Mouse (Mus musculus): ENCODE data around the gene Jarid2. TPM values are rescaled to one million over a fixed set of nuclear protein-coding genes. Genes with fewer than 3 reads are reported as not detected.

Gene Jarid2
- total RNA-seq, 2 experiments from 2014 or later, result 15.8 to 16.6 TPM

DNA sequence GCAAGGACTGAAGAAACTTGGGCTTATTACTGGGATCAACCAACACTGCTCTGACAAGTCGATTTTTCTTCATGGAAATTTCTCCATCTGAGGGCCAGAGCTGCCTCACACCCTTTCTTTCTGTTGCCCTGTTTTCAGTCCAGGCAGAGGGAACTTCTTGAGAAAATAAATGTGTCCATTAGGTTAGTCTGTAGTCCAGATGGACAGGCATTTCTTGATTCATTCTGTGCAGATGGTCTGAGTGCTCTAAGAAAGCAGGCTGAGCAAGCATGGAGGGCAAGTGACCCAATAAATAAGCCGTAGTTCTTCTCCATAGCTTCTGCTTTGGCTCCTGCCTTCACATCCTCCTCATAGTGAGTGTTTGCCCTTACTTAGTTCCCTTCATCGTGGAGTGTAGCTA, 46.1 kb downstream of the Jarid2 start:
- no peak for DNase-seq

GRCm38 (mm10) chr13:44780506-44780905, 51.2 kb downstream of the Jarid2 start:
- no peak for DNase-seq

DNA sequence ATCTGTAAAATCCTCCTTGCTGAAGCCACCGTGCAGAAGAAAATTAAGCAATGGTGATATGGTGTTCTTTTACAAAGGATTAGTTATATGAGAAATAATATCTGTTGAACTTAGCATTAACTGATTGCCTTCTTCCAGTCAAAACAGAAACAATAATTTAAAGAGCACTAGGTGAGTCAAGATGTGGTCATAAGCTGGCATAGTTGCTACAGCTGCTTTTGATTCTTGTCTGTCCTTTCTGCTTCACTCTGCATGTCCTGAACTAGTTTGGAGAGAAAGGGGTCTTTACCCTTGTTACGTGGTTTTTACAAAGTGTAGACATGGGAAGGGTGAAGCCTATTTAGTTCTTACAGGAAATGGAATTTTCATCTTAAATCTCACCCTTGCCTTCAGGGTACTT, 51.9 kb downstream of the Jarid2 start:
- DNase-seq, result no peak

- DNase-seq, result no peak
Observed at GRCm38 (mm10) chr13:44784551-44784950, 55.3 kb downstream of the Jarid2 start.

DNA sequence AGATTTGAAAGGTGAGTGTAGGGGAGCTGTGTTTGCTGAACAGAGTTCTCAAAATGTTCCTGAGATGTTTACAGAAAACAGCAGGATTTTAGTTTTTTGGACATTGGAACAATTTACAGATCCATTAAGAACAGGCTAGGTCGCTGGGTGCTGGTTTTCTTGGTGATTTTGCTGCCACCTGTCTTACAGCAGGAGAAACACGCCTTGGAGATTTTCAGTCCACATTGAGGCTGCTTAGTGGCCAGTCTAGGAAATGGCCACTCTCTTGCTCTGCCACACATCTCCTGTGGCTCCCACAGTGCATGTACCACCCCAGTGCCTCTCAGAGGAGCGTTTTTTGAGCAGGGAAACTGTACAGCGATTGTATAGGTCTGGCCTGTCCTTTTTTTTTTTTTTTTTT, 57.0 kb downstream of the Jarid2 start:
- DNase-seq, result peak; percentile 59 to 64

DNA sequence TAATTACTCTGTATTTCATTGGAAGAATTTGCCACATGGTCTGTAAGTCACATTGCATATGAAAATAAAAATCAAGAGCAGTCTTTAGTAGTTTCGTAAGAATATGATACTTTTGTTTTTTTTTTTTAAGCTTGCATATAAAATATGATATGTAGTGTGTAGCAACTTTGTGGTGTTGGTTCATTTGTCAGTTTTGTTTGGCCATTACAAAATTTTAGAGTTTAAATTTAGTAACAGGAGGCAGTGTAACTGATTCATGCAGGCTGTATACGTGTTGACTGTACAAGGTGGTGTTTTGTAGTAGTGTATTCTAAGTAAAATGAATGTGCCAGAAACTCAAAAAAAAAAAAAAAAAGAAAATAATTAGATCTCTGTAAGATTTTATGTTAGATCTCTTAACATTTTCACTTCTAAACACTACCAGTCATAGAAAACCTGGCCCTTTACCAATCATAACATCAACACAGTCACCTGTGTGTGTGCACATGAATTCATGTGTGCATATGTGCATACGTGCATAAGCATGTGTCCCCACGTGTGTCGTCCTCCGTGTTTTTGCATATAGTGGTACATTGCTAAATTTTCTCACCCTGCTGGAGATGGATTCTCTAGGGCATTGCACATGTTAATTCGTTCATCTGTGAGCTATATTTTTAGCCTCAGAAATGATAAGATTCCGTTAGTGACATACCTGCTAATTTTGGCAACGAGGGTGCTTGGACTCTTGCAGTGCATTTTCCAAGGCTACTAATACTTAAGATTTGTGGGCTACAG, 59.3 kb downstream of the Jarid2 start:
- DNase-seq, result no peak

GRCm38 (mm10) chr13:44789982-44790381, 60.7 kb downstream of the Jarid2 start:
- DNase-seq, result no peak

DNA sequence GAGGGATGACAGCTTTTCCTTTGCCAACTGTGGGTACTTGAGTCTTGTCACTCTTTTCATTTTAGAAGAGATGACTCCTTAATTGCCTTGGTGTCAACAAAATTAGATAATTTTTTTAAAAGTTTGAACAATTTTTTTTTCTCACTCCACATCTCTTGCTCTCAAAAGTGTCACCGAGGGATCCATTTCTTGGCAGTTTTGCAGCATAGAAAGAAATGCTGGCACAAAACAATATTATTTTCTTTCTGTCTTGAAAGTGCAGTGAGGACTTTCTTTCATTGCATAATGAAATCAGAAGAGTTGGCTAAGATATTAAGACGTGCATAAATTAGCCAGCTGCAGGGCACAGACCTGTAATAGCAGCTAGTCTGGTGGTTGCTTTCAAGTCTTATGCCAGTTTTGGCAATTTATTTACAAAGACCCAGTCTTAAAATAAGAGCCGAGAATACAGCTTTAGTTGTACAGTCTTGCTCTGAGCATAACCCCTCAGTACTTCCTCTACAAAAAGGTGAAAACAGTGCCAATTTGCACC, 63.2 kb downstream of the Jarid2 start:
- DNase-seq, result no peak

DNA sequence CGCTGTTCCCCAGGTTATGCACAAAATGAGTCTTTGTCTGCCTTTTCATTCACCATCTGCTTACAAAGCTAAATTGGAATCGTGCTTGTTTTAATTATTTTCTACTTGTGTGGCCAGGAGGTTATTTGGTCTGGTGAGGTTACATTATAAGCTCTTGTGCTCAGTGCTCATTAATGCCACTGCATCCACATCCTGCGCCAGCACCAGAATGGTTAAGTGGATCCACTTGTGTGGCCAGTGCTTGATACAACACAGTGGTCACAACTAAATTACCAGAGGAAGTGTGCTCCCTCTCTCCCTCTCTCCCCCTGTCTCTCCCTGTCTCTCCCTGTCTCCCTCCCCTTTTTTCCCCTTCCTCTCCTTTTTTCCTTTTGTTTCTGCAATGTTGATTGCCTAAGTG, 66.6 kb downstream of the Jarid2 start:
- no peak for DNase-seq

DNA sequence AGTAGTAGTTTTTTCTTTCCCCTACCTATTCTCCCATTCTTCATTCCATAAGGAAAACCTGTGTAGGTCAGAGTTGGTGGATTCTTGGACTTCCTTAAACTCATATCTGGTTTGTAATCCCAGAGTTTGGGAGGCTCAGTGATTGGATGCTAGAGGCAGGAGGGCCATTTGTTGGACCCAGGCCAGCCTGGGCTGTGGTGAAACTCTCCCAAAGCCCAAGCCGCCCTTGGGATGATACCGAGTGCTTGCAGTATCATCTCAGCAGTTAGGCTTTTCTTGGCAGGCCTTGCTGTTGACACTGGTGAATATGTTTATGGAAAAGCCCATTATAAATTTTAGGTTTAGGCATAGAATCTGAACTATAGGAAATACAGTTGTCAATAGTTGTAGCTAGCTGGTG, 67.5 kb downstream of the Jarid2 start:
- DNase-seq, result peak; percentile 38 to 49

DNA sequence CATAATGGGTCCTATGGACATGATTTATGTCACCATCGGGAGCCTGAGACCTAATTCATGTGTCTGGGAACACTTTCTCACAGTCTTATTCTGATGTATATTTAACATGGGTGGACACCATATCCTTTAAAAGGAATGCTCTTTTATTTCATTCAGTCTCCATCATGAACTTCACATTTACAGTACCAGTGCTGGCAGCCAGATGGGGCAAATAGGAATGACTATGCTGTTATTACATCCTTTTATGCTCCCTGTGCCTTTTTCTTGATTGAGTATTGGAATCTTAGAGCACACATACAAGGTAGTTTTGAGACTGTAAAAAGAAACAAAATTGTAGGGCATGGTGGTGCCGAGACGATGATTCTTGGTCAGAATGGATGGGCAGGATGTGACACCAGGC, 69.0 kb downstream of the Jarid2 start:
- DNase-seq, result no peak

GRCm38 (mm10) chr13:44799166-44799565, 69.9 kb downstream of the Jarid2 start:
- DNase-seq, result no peak

DNA sequence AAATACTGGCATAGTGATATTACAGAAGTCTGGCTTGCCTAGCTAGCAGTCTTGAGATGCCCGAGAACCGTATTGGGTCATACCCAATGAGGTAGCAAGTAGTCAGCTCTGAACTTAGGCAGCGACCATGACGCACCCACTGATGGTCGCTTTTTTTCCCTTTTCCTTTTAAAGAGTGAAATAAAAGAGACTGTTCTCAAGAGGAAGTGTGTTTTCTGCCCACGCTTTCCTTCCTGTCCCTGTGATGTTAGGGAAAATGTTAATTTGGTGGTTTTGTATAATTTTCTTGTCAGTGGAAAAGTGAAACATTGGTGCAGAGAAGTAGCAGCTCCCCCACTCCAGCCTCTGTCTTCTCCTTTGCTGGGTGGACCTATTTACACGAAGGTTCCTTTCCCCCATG, 70.8 kb downstream of the Jarid2 start:
- peak in 1 of 2 experiments; percentile 24 for DNase-seq

GRCm38 (mm10) chr13:44804876-44805275, 75.6 kb downstream of the Jarid2 start:
- DNase-seq, result peak; percentile 28 to 72

DNA sequence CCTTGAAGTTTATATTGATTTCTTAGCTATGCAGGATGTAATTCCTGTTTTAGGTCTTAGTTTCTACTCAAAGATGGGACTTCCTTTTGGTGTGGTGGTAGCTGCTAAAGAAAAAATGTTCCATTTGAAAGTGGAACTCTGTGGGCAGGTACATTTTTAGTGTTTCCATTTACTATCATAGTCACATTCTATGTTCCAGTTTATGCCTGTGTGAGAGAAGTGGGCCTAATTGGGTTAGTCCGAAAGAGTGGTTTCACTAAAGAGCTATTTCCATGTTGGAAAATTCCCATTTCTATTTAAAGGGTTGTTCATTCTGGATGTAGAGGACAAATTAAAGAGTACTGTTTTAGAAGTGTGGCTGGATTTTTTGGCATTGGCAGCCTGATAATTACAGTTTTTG, 79.0 kb downstream of the Jarid2 start:
- DNase-seq, result no peak

DNA sequence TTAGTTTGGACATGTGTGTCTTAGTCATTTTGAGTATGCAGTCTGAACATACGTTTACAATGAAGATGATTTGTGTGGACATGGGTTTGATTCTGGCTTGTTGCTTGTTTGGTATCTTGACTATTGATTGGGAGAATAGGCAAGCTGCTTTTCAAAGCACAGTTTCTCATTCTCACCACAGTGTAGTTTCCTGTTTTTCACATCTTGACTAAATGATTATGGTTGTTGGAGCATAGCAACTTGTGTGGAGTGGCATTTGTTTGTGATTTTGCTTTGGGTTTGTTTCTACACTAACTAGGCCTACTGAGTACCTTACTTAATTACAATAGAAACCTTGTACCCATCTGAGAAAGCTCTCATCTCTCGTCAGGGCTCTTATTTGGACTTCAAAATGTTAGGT, 81.7 kb downstream of the Jarid2 start:
- no peak for DNase-seq

- DNase-seq, result no peak
Observed at GRCm38 (mm10) chr13:44811601-44812000, 82.3 kb downstream of the Jarid2 start.

GRCm38 (mm10) chr13:44812381-44812780, 83.1 kb downstream of the Jarid2 start:
- DNase-seq, result no peak

DNA sequence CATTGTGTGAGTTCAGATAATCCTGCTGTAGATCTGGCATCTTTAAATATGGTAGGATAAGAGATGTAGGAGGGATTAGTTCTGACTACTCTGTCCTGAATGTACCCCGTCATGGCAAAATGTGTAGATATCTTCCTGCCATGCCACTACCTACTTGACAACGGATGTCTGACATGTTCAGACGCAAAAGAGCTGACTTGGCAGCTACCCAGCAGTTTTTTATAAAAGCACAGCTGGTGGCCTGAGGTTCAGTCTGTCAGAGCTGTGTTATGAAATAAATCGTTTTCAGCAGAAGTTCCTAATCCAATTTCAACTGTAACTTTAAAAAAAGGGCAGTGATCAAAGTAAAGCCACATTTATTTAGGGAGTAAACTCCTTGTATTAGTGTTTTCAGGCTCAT, 90.1 kb downstream of the Jarid2 start:
- peak; percentile 77 to 80 for DNase-seq

DNA sequence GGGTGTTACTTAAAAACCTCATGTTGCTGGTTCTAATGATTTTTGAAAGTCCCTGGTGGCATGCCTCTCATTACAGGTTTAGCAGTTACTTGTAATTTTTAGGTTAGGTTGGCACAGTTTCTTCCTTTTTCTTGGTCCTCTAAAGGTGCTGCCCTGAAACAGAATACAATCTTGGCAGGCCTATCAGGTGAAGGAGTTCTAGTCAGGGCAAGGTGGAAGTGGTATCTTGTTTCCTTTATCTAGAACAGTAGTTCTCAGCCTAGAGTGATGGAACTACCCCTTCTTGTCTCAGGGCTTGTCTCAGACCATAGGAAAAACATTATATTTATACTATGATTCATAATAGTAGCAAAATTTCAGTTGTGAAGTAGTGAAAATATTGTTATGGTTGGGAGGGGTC, 93.3 kb downstream of the Jarid2 start:
- no peak for DNase-seq

- DNase-seq, result no peak
Observed at GRCm38 (mm10) chr13:44828903-44829302, 99.6 kb downstream of the Jarid2 start.

- DNase-seq, result no peak
Observed at GRCm38 (mm10) chr13:44832104-44832503, 102.8 kb downstream of the Jarid2 start.

DNA sequence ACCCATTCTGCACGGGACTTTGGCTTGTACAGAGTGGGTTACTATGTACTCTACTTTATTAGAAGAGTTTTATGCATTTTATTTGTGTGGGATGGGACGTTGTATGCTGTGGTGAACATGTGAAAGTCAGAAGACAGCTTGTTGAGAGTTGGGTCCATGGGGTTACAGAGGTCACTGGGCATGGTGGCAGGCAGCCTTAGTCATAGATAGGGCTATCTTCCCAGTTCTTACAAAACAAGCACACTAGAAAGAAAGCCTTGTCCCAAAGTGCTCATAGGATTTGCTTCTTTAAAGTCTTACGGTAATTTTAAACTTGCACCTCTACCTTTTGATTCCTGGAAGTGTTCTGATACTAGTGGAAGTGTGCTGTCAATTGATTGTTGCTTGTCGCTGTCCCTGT, 103.6 kb downstream of the Jarid2 start:
- no peak for DNase-seq

DNA sequence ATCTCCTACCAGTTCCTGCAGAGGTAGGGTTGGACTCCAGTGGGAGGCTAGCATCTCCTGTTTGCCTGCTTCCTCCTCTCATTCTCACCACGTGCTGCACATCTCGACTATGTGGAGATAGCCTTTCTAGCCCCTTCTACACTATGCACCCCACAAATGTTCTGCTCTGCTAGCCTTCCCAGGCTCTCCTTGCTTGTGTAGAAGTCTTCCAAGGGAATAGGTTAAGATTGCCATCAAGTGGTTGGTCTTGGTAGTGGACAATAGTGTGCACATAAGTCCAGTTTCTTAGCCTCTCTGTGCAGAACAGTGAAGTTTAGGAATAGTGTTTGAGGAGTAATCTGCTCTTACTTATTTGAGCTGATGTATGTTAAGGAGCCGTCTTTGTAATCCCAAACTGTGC, 104.1 kb downstream of the Jarid2 start:
- peak; percentile 55 to 80 for DNase-seq
